ENCODE assay signal across 8 mouse cellular contexts in genomic region chr3:51223556-51223955, GRCm38 (mm10). TPM values are rescaled to one million over a fixed set of nuclear protein-coding genes. Genes with fewer than 3 reads are reported as not detected.
DNase-seq lines count a peak whose midpoint lies in the region; ATAC-seq lines count a peak whose summit lies in the region.

No protein-coding gene starts in this region.

- no peaks in the 10 kb centered on the region for H3K27me3 ChIP-seq in neural tube, embryonic 11.5 days (ENCODE audit: control insufficient read depth, insufficient read depth, low read length)
- H3K27me3 ChIP-seq in liver, embryonic 11.5 days (replicated peaks; ENCODE audit: control insufficient read depth, insufficient read depth, low read length): no peaks in the 10 kb centered on the region

- no peak for ATAC-seq in neural tube, embryonic 11.5 days (ENCODE audit: insufficient read depth, low FRiP score, low TSS enrichment)
- ATAC-seq in liver, embryonic 11.5 days (replicated peaks; ENCODE audit: low FRiP score): no peak
- no peak for ATAC-seq in cerebellum, adult (ENCODE audit: insufficient number of reproducible peaks, low FRiP score, low TSS enrichment)

- H3K4me3 ChIP-seq in neural tube, embryonic 11.5 days (ENCODE audit: low read depth, low read length): no peak overlapping the region
- peak overlapping the region; percentile 98 for H3K4me3 ChIP-seq in liver, embryonic 11.5 days (ENCODE audit: low read depth, low read length)

- peak overlapping the region; percentile 70 for H3K4me2 ChIP-seq in neural tube, embryonic 11.5 days (ENCODE audit: low read depth)
- H3K4me2 ChIP-seq in liver, embryonic 11.5 days: peak overlapping the region; percentile 94

- 17% methylated on average over 5 of the region's 5 CpGs for WGBS in neural tube, embryonic 11.5 days
- 29% methylated on average over 5 of the region's 5 CpGs for WGBS in liver, embryonic 11.5 days

- H3K36me3 ChIP-seq in neural tube, embryonic 11.5 days (ENCODE audit: control insufficient read depth, insufficient read depth, low read length): no peaks in the 10 kb centered on the region
- H3K36me3 ChIP-seq in liver, embryonic 11.5 days (ENCODE audit: control insufficient read depth, insufficient read depth, low read length): peaks cover 1% of the 10 kb centered on the region; the same call in 1 of the 2 replicates

- peak; percentile 32 for DNase-seq in cerebellum, adult 9-11 months
- no peak for DNase-seq in cerebellum, adult 9-10 months
- no peak for DNase-seq in neural tube, embryonic 11.5 days (ENCODE audit: low spot score)
- no peak for DNase-seq in neural tube, embryonic 10.5 days (ENCODE audit: extremely low spot score, low spot score)
- DNase-seq in liver, embryonic 11.5 days (ENCODE audit: low spot score): no peak
- DNase-seq in right cerebral cortex, postnatal 36 days (ENCODE audit: low spot score in 2 of 2): no peak
- DNase-seq in thymus, postnatal 14 days: no peak

- H3K9me3 ChIP-seq in neural tube, embryonic 11.5 days (ENCODE audit: control insufficient read depth, low read length): no peaks in the 10 kb centered on the region
- no peaks in the 10 kb centered on the region for H3K9me3 ChIP-seq in liver, embryonic 11.5 days (ENCODE audit: control insufficient read depth, low read length)

- H3K27ac ChIP-seq in neural tube, embryonic 11.5 days (ENCODE audit: low read depth, low read length): no peak overlapping the region; the same call in 1 of the 2 replicates
- H3K27ac ChIP-seq in liver, embryonic 11.5 days (ENCODE audit: low read depth, low read length): peak overlapping the region; percentile 29; the same call in 1 of the 2 replicates

- no peak overlapping the region for H3K9ac ChIP-seq in neural tube, embryonic 11.5 days (ENCODE audit: low read length)
- peak overlapping the region; percentile 99; the same call in 1 of the 2 replicates for H3K9ac ChIP-seq in liver, embryonic 11.5 days (ENCODE audit: low read depth, low read length)

- H3K4me1 ChIP-seq in neural tube, embryonic 11.5 days (ENCODE audit: control insufficient read depth, insufficient read depth, low read length): no peaks in the 10 kb centered on the region
- peaks cover 20% of the 10 kb centered on the region for H3K4me1 ChIP-seq in liver, embryonic 11.5 days (replicated peaks; ENCODE audit: control insufficient read depth, insufficient read depth, low read length)

RNA-seq across cellular contexts. Expression of gene Noct, which starts 0.7 kb away (rescaled TPM):
- 15.1 TPM in 2 replicates for polyA plus RNA-seq in neural tube, embryonic 11.5 days (2014; fragmentation: Nextera tagmentation; extraction: Ambion mirVana)
- 29.0 and 30.7 TPM in 2 replicates for polyA plus RNA-seq in liver, embryonic 11.5 days (2014; fragmentation: Nextera tagmentation; extraction: Ambion mirVana)
